Mouse (Mus musculus) lung, embryonic 15.5 days (tissue): ENCODE data around the gene Il27ra. TPM values are rescaled to one million over a fixed set of nuclear protein-coding genes. Genes with fewer than 3 reads are reported as not detected.
A peak's percentile ranks its signal among the peaks of the same experiment; 100 is the strongest.

ENCODE experiments used
- ATAC-seq: fragments of 200-750 bp; cut with Nextera tagmentation; 2 replicates; pipeline ENCODE4 v1.8.0; 2017; ENCODE audit warnings: moderate number of reproducible peaks, borderline replicate concordance; ENCODE audit not compliant: low FRiP score, low TSS enrichment; ENCODE audit errors: extremely low read depth
- H3K27ac ChIP-seq: fragments of 300-500 bp; sonication (generic); 2 replicates; pipeline ENCODE4 v1.5.1; 2015; ENCODE audit warnings: moderate library complexity, mild to moderate bottlenecking, inconsistent platforms
- H3K27me3 ChIP-seq: fragments of 300-500 bp; sonication (generic); 2 replicates; pipeline ENCODE4 v1.6.1; 2015; ENCODE audit warnings: inconsistent platforms
- H3K36me3 ChIP-seq: fragments of 300-500 bp; sonication (generic); 2 replicates; pipeline ENCODE4 v1.6.1; 2015; ENCODE audit warnings: inconsistent platforms
- H3K4me1 ChIP-seq: fragments of 300-500 bp; sonication (generic); 2 replicates; pipeline ENCODE4 v1.6.1; 2015; ENCODE audit warnings: inconsistent platforms
- H3K4me2 ChIP-seq: fragments of 300-500 bp; sonication (generic); 2 replicates; pipeline ENCODE4 v1.6.1; 2015; ENCODE audit warnings: inconsistent platforms, mild to moderate bottlenecking, moderate library complexity
- H3K4me3 ChIP-seq: fragments of 300-500 bp; sonication (generic); 2 replicates; pipeline ENCODE4 v1.5.1; 2015; ENCODE audit warnings: mild to moderate bottlenecking, inconsistent platforms
- H3K9ac ChIP-seq: fragments of 300-500 bp; sonication (generic); 2 replicates; pipeline ENCODE4 v1.6.1; 2015; ENCODE audit warnings: inconsistent platforms
- H3K9me3 ChIP-seq: fragments of 300-500 bp; sonication (generic); 2 replicates; pipeline ENCODE4 v1.6.1; 2016; ENCODE audit warnings: inconsistent platforms
- WGBS: fragments of 180-500 bp; shearing (Covaris S2); methylation state at CpG from one replicate; pipeline ENCODE4 v1.1.7; 2015; 5-methylcytosine and 5-hydroxymethylcytosine counted together
- polyA plus RNA-seq: library from polyadenylated mRNA; unstranded; fragments of >200 nt; fragmentation: Nextera tagmentation; extraction: Ambion mirVana; gene quantifications from 2 replicates; pipeline ENCODE4 v1.2.1, GENCODE M21; 2015

Gene Il27ra
- polyA plus RNA-seq, 1 experiment from 2014 or later, result 2.2 TPM

DNA sequence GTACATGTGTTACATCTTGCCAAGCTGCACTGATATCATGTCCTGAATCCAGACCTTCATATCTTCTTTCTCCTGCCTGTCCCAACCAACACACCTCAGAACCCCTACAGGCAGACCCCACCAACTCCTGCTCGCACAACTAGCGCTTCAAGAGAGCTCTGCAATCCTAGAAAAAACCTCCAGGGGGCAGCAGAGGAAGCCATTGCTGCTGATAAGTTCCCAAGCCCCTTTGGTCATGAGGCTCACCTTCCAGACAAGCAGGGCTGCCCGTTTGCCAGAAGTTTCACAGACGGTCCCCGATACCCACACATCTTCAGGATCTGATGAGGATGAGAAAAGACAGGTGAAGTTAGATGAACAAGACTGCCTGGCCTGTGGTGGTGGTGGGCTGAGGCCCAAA lies 3.3 kb downstream of the Il27ra start:
- ATAC-seq, result peak; percentile 4; the same call in 1 of the 2 replicates
- Histone ChIP-seq H3K9ac (no peak overlapping the region), H3K4me2 (no peak overlapping the region), H3K4me3 (no peak overlapping the region), H3K36me3 (no peaks in the 10 kb centered on the region), H3K27ac (no peak overlapping the region), H3K27me3 (peaks cover 33% of the 10 kb centered on the region), H3K4me1 (peaks cover 10% of the 10 kb centered on the region), H3K9me3 (no peaks in the 10 kb centered on the region)
- 3% methylated on average over 5 of the region's 5 CpGs for WGBS

DNA sequence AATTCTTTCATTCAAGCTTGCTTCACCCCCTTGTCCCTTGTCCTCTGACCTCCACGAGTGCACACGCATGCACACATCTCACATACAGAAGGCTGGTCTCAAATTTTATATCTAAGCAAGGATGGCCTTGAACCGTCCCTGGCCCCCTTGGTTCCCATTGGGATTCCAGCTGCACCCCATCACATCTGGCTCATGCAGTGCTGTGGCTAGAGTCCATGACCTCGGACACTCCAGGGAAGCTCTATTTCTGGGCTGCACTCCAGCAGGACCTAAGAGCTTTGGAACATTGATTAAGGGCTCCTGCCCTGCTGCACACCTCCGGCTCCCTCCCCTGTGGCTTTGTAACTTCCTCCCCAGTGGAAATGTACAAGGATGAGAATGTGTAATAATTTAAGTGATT lies 4.4 kb downstream of the Il27ra start:
- H3K4me1 ChIP-seq, result peaks cover 10% of the 10 kb centered on the region
- H3K36me3 ChIP-seq, result no peaks in the 10 kb centered on the region
- ATAC-seq, result no peak
- H3K4me3 ChIP-seq, result no peak overlapping the region
- 56% methylated on average over 5 of the region's 5 CpGs for WGBS
- no peak overlapping the region for H3K27ac ChIP-seq
- H3K27me3 ChIP-seq, result peaks cover 22% of the 10 kb centered on the region
- H3K9me3 ChIP-seq, result no peaks in the 10 kb centered on the region
- H3K4me2 ChIP-seq, result no peak overlapping the region
- H3K9ac ChIP-seq, result no peak overlapping the region

GRCm38 (mm10) chr8:84032777-84033176 lies 9.6 kb downstream of the Il27ra start:
- Histone ChIP-seq H3K4me1 (no peaks in the 10 kb centered on the region), H3K9me3 (no peaks in the 10 kb centered on the region), H3K4me3 (no peak overlapping the region), H3K27ac (no peak overlapping the region), H3K4me2 (no peak overlapping the region), H3K36me3 (no peaks in the 10 kb centered on the region), H3K27me3 (0 out of 2 replicates have a peak, but pooled peaks cover 3% of the 10 kb centered on the region), H3K9ac (no peak overlapping the region)
- no peak for ATAC-seq
- 68% methylated on average over 4 of the region's 4 CpGs for WGBS

DNA sequence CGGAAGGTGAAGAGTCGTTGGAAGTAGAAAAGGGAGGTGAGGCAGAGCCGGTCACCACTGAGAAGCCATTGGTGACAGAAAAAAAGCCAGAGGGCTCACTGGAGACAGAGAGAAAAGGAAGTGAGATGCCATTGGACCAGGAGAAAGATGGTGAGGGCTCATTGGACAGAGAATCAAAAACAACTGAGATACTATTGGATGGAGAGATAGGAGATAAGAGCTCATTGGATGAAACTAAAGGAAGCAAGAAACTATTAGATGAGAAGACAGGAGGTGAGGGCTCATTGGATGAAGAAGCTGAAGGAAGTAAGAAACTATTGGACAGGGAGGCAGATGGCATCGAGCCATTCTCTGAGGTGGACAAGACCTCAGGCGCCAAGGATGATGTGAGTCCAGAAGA lies 13.1 kb downstream of the Il27ra start:
- WGBS, result 80% methylated on average over 5 of the region's 5 CpGs
- ATAC-seq, result no peak
- H3K9ac ChIP-seq, result no peak overlapping the region
- H3K27ac ChIP-seq, result no peak overlapping the region
- no peaks in the 10 kb centered on the region for H3K36me3 ChIP-seq
- peaks cover 13% of the 10 kb centered on the region for H3K4me1 ChIP-seq
- peaks cover 25% of the 10 kb centered on the region for H3K27me3 ChIP-seq
- H3K4me3 ChIP-seq, result no peak overlapping the region
- no peak overlapping the region for H3K4me2 ChIP-seq
- no peaks in the 10 kb centered on the region for H3K9me3 ChIP-seq

GRCm38 (mm10) chr8:84027449-84027848 lies 14.9 kb downstream of the Il27ra start:
- H3K27me3 ChIP-seq, result peaks cover 25% of the 10 kb centered on the region
- ATAC-seq, result no peak
- no peak overlapping the region for H3K27ac ChIP-seq
- H3K36me3 ChIP-seq, result no peaks in the 10 kb centered on the region
- 19% methylated on average over 10 of the region's 10 CpGs for WGBS
- peaks cover 30% of the 10 kb centered on the region for H3K4me1 ChIP-seq
- no peak overlapping the region for H3K4me2 ChIP-seq
- no peak overlapping the region for H3K9ac ChIP-seq
- no peaks in the 10 kb centered on the region for H3K9me3 ChIP-seq
- no peak overlapping the region for H3K4me3 ChIP-seq

- H3K4me2 ChIP-seq, result peak overlapping the region; percentile 73
- H3K27ac ChIP-seq, result no peak overlapping the region
- no peaks in the 10 kb centered on the region for H3K9me3 ChIP-seq
- H3K9ac ChIP-seq, result peak overlapping the region; percentile 14
- peak overlapping the region; percentile 42 for H3K4me3 ChIP-seq
- H3K4me1 ChIP-seq, result peaks cover 45% of the 10 kb centered on the region
- H3K36me3 ChIP-seq, result no peaks in the 10 kb centered on the region
- peak; percentile 71; the same call in 1 of the 2 replicates for ATAC-seq
- WGBS, result 2% methylated on average over 41 of the region's 41 CpGs
- H3K27me3 ChIP-seq, result peaks cover 38% of the 10 kb centered on the region
These were observed 16.5 kb downstream of the Il27ra start for GRCm38 (mm10) chr8:84025863-84026262.

DNA sequence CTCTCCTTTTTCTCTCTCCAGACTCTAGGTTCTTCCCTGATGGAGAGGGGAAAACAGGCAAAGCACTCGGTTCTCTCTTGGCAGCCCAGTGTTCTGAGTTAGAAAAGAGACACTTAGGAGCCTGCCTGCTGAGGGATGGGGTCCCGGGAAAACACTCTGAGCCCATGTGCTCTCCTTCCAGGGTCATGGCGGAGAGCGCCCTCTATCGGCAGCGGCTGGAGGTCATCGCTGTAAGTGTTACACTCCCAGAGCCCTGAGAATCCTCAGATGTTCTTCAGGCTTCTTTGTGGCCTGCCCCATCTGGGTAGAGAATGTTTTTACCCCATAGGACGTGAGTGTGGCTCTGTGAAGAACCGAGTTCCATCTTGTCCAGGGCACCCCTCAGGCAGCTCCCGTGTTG lies 18.2 kb downstream of the Il27ra start:
- ATAC-seq, result no peak
- Histone ChIP-seq H3K9ac (no peak overlapping the region), H3K4me2 (no peak overlapping the region), H3K9me3 (no peaks in the 10 kb centered on the region), H3K4me3 (no peak overlapping the region), H3K27me3 (peaks cover 50% of the 10 kb centered on the region), H3K27ac (no peak overlapping the region), H3K4me1 (peaks cover 54% of the 10 kb centered on the region), H3K36me3 (no peaks in the 10 kb centered on the region)
- 16% methylated on average over 10 of the region's 10 CpGs for WGBS

DNA sequence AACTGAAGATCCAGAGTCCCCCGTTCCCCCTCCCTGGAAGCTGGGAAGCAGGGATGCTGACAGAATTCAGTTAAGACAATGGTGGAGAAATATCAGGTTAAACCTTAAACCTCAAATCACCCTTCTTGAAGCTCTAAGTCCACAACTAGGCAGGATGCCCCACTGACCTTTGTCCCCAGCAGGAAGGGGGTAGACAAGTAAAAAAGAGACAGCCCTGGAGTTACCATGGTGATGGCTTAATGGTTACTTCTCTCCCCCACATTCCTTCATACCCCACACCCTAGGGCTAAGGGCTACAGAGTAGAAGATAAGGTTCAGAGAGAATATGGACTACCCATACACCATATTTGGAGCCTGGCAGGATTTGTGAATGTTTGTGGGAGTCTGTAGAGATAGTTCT lies 18.8 kb downstream of the Il27ra start:
- no peak for ATAC-seq
- peaks cover 54% of the 10 kb centered on the region for H3K4me1 ChIP-seq
- H3K27me3 ChIP-seq, result peaks cover 50% of the 10 kb centered on the region
- H3K4me2 ChIP-seq, result peak overlapping the region; percentile 14
- WGBS, result 44% methylated on average over 1 of the region's 1 CpGs
- H3K9ac ChIP-seq, result no peak overlapping the region
- H3K4me3 ChIP-seq, result no peak overlapping the region
- no peaks in the 10 kb centered on the region for H3K36me3 ChIP-seq
- H3K27ac ChIP-seq, result no peak overlapping the region
- H3K9me3 ChIP-seq, result no peaks in the 10 kb centered on the region

- Histone ChIP-seq H3K36me3 (no peaks in the 10 kb centered on the region), H3K9ac (no peak overlapping the region), H3K9me3 (no peaks in the 10 kb centered on the region), H3K27me3 (peaks cover 50% of the 10 kb centered on the region), H3K4me2 (peak overlapping the region; percentile 14), H3K27ac (peak overlapping the region; percentile 26; the same call in 1 of the 2 replicates), H3K4me1 (peaks cover 54% of the 10 kb centered on the region), H3K4me3 (no peak overlapping the region)
- no peak for ATAC-seq
- 5% methylated on average over 5 of the region's 5 CpGs for WGBS
These were observed 19.3 kb downstream of the Il27ra start for GRCm38 (mm10) chr8:84023085-84023484.

GRCm38 (mm10) chr8:84021569-84021968 lies 20.8 kb downstream of the Il27ra start:
- Histone ChIP-seq H3K4me2 (peak overlapping the region; percentile 56), H3K9me3 (no peaks in the 10 kb centered on the region), H3K27me3 (peaks cover 38% of the 10 kb centered on the region), H3K36me3 (no peaks in the 10 kb centered on the region), H3K9ac (peak overlapping the region; percentile 24), H3K4me1 (peaks cover 52% of the 10 kb centered on the region), H3K4me3 (peak overlapping the region; percentile 26), H3K27ac (peak overlapping the region; percentile 75)
- ATAC-seq, result no peak
- 36% methylated on average over 12 of the region's 12 CpGs for WGBS

- Histone ChIP-seq H3K9ac (peak within 1 kb of the TSS; percentile 24), H3K4me2 (peak within 1 kb of the TSS; percentile 56), H3K27ac (peak within 1 kb of the TSS; percentile 75), H3K4me1 (peaks cover 48% of the 10 kb centered on the region), H3K27me3 (peaks cover 34% of the 10 kb centered on the region; the same call in 1 of the 2 replicates), H3K4me3 (peak within 1 kb of the TSS; percentile 26), H3K36me3 (no peaks in the 10 kb centered on the region), H3K9me3 (no peaks in the 10 kb centered on the region)
- peak; percentile 53 for ATAC-seq
- WGBS, result 7% methylated on average over 18 of the region's 18 CpGs
These were observed 21.3 kb downstream of the Il27ra start, which contains the start of gene Palm3 for GRCm38 (mm10) chr8:84021096-84021495. Gene Palm3 (plus strand): TSS chr8:84021471.

DNA sequence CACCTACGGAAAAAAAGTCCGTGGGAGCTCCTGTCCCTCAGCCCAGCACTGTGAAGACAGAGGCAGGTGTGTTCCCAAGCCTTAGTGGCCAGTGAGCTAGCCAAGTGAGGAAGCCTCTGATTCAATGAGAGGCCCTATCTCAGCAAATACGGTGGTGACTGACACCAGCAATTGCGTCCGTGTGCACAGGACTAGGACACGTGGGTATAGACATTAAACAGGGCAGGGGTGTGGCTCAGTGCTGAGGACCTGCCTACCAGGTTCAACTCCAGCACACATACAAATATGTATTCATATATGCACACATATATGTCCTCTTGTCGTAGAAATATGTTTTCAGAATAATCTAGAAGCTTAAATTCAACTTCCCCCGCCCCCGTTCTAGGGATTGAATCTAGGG lies 22.7 kb downstream of the Il27ra start:
- H3K4me3 ChIP-seq, result no peak overlapping the region
- no peak overlapping the region for H3K27ac ChIP-seq
- H3K9me3 ChIP-seq, result no peaks in the 10 kb centered on the region
- H3K4me1 ChIP-seq, result peaks cover 41% of the 10 kb centered on the region
- no peak for ATAC-seq
- H3K27me3 ChIP-seq, result peaks cover 25% of the 10 kb centered on the region; the same call in 1 of the 2 replicates
- no peaks in the 10 kb centered on the region for H3K36me3 ChIP-seq
- no peak overlapping the region for H3K4me2 ChIP-seq
- no peak overlapping the region for H3K9ac ChIP-seq
- WGBS, result 71% methylated on average over 9 of the region's 9 CpGs

GRCm38 (mm10) chr8:84015833-84016232 lies 26.6 kb downstream of the Il27ra start:
- ATAC-seq, result no peak
- Histone ChIP-seq H3K9me3 (no peaks in the 10 kb centered on the region), H3K4me1 (peaks cover 27% of the 10 kb centered on the region), H3K9ac (no peak overlapping the region), H3K4me3 (no peak overlapping the region), H3K4me2 (no peak overlapping the region), H3K27ac (no peak overlapping the region), H3K27me3 (peaks cover 44% of the 10 kb centered on the region), H3K36me3 (no peaks in the 10 kb centered on the region)
- 92% methylated on average over 5 of the region's 5 CpGs for WGBS
